ENCODE assay signal across 15 mouse cellular contexts in genomic region chr8:109707921-109708320, GRCm38 (mm10). TPM values are rescaled to one million over a fixed set of nuclear protein-coding genes. Genes with fewer than 3 reads are reported as not detected.
A peak's percentile ranks its signal among the peaks of the same experiment; 100 is the strongest.
DNase-seq lines count a peak whose midpoint lies in the region; ATAC-seq and TF ChIP-seq lines count a peak whose summit lies in the region.
"Had no signal": no experiment of that assay in that cellular context is flagged by ENCODE, and none has a peak within 500 bp of the region (broad histone marks: within the 10 kb centered on the region; RNA-seq: fewer than 3 reads in every experiment).

No protein-coding gene starts in this region.

- peaks cover 10% of the 10 kb centered on the region for H3K27me3 ChIP-seq in hindbrain, embryonic 13.5 days
- peaks cover 3% of the 10 kb centered on the region; the same call in 1 of the 2 replicates for H3K27me3 ChIP-seq in hindbrain, embryonic 11.5 days (ENCODE audit: control insufficient read depth, insufficient read depth, low read length)
- no peaks in the 10 kb centered on the region for H3K27me3 ChIP-seq in hindbrain, postnatal 0 days (ENCODE audit: insufficient read depth, low read length)

- H3K27ac ChIP-seq in hindbrain, embryonic 13.5 days, result no peak overlapping the region
- H3K27ac ChIP-seq in hindbrain, embryonic 11.5 days (ENCODE audit: low read depth, low read length), result no peak overlapping the region
- H3K27ac ChIP-seq in hindbrain, postnatal 0 days, result no peak overlapping the region
- H3K27ac ChIP-seq: liver, embryonic 15.5 days; midbrain, embryonic 12.5 days had no signal

- 97% methylated on average over 4 of the region's 4 CpGs for WGBS in hindbrain, embryonic 13.5 days
- 93% methylated on average over 4 of the region's 4 CpGs for WGBS in hindbrain, embryonic 11.5 days
- WGBS in hindbrain, postnatal 0 days, result 96% methylated on average over 4 of the region's 4 CpGs

- H3K4me3 ChIP-seq in hindbrain, embryonic 13.5 days, result peak overlapping the region; percentile 96
- no peak overlapping the region for H3K4me3 ChIP-seq in hindbrain, embryonic 11.5 days (ENCODE audit: low read depth, low read length)
- no peak overlapping the region for H3K4me3 ChIP-seq in hindbrain, postnatal 0 days (ENCODE audit: low read length)

- H3K9ac ChIP-seq in hindbrain, embryonic 13.5 days, result peak overlapping the region; percentile 99
- no peak overlapping the region for H3K9ac ChIP-seq in hindbrain, embryonic 11.5 days (ENCODE audit: low read depth, low read length)
- no peak overlapping the region; the same call in 1 of the 2 replicates for H3K9ac ChIP-seq in hindbrain, postnatal 0 days (replicated peaks; ENCODE audit: low read length)
- H3K9ac ChIP-seq: liver, embryonic 15.5 days had no signal

- no peak for TF ChIP-seq CTCF in hindbrain, postnatal 0 days (IDR thresholded peaks at IDR 0.05; ENCODE audit: low read depth)

- H3K36me3 ChIP-seq in hindbrain, embryonic 13.5 days, result peaks cover 53% of the 10 kb centered on the region
- H3K36me3 ChIP-seq in hindbrain, embryonic 11.5 days (ENCODE audit: control insufficient read depth, insufficient read depth, low read length), result peaks cover 15% of the 10 kb centered on the region; the same call in 1 of the 2 replicates
- H3K36me3 ChIP-seq in hindbrain, postnatal 0 days (ENCODE audit: insufficient read depth, low read length), result peaks cover 38% of the 10 kb centered on the region

- no peak for ATAC-seq in hindbrain, embryonic 13.5 days (ENCODE audit: low FRiP score)
- no peak for ATAC-seq in hindbrain, embryonic 11.5 days (ENCODE audit: low FRiP score)
- ATAC-seq in hindbrain, postnatal 0 days, result no peak

- no peak for DNase-seq in hindbrain, embryonic 11.5 days (ENCODE audit: low spot score)
- peak; percentile 66 for DNase-seq in T-cell, adult 2 months (ENCODE audit: low spot score)
- DNase-seq in hindbrain, postnatal 0 days (ENCODE audit: low spot score), result no peak
- peak; percentile 55 for DNase-seq in thymus, postnatal 25 days
- no peak for DNase-seq in cerebellum, adult 9-10 months
- no peak for DNase-seq in adrenal gland, adult 2 months
- DNase-seq: cerebellum, adult 18-20 months; gastrocnemius, postnatal 10 days; kidney, adult 18-20 months; kidney, postnatal 36 days; layer of hippocampus, postnatal 36 days; right cerebral cortex, postnatal 25 days had no signal

- no peaks in the 10 kb centered on the region for H3K9me3 ChIP-seq in hindbrain, embryonic 13.5 days
- H3K9me3 ChIP-seq in hindbrain, embryonic 11.5 days (ENCODE audit: control insufficient read depth, low read length), result no peaks in the 10 kb centered on the region
- no peaks in the 10 kb centered on the region for H3K9me3 ChIP-seq in hindbrain, postnatal 0 days (ENCODE audit: low read length)
- H3K9me3 ChIP-seq: liver, embryonic 15.5 days; midbrain, embryonic 12.5 days had no signal

- peak overlapping the region; percentile 88 for H3K4me2 ChIP-seq in hindbrain, embryonic 13.5 days
- no peak overlapping the region for H3K4me2 ChIP-seq in hindbrain, embryonic 11.5 days (replicated peaks; ENCODE audit: low read depth, low read length)
- 0 out of 2 replicates have a peak overlapping the region, but pooled peaks have one; percentile 89 for H3K4me2 ChIP-seq in hindbrain, postnatal 0 days (ENCODE audit: low read depth, low read length)

- H3K4me1 ChIP-seq in hindbrain, embryonic 13.5 days (replicated peaks), result peaks cover 32% of the 10 kb centered on the region
- H3K4me1 ChIP-seq in hindbrain, embryonic 11.5 days (replicated peaks; ENCODE audit: control insufficient read depth, insufficient read depth, low read length), result peaks cover 5% of the 10 kb centered on the region; the same call in 1 of the 2 replicates
- H3K4me1 ChIP-seq in hindbrain, postnatal 0 days (ENCODE audit: insufficient read depth, low read length), result peaks cover 14% of the 10 kb centered on the region; the same call in 1 of the 2 replicates

RNA-seq across cellular contexts. Expression of gene Zfp821, which starts 2.6 kb away (rescaled TPM):
- polyA plus RNA-seq in hindbrain, embryonic 13.5 days (2015; fragmentation: Nextera tagmentation; extraction: Ambion mirVana), result 77.0 and 78.9 TPM in 2 replicates
- polyA plus RNA-seq in hindbrain, embryonic 11.5 days (2014; fragmentation: Nextera tagmentation; extraction: Ambion mirVana), result 53.0 and 59.1 TPM in 2 replicates
- total RNA-seq in hindbrain, postnatal 0 days (2014; rRNA removed), result 52.5 and 56.2 TPM in 2 replicates
- 45.2 and 50.3 TPM in 2 replicates for polyA plus RNA-seq in hindbrain, postnatal 0 days (2015; fragmentation: Nextera tagmentation; extraction: Ambion mirVana)
- total RNA-seq in adrenal gland, adult 2 months (2021), result 10 to 100 TPM in 1 of 2 experiments, 1 to 10 TPM in 1; 8.6 to 12.1 TPM
- polyA plus RNA-seq in adrenal gland, adult 2 months (2012; rRNA removed), result 6.6 and 9.0 TPM in 2 replicates

RNA-seq across cellular contexts. Expression of gene Ist1, which starts 14.9 kb away (rescaled TPM):
- 180 and 182 TPM in 2 replicates for polyA plus RNA-seq in hindbrain, embryonic 13.5 days (2015; fragmentation: Nextera tagmentation; extraction: Ambion mirVana)
- 199 TPM in 2 replicates for polyA plus RNA-seq in hindbrain, embryonic 11.5 days (2014; fragmentation: Nextera tagmentation; extraction: Ambion mirVana)
- 88.8 and 98.4 TPM in 2 replicates for total RNA-seq in hindbrain, postnatal 0 days (2014; rRNA removed)
- polyA plus RNA-seq in hindbrain, postnatal 0 days (2015; fragmentation: Nextera tagmentation; extraction: Ambion mirVana), result 99.4 and 103 TPM in 2 replicates
- total RNA-seq in adrenal gland, adult 2 months (2021), result 10 to 100 TPM; 72.7 to 89.3 TPM
- 20.5 and 26.6 TPM in 2 replicates for polyA plus RNA-seq in adrenal gland, adult 2 months (2012; rRNA removed)

RNA-seq across cellular contexts. Expression of gene Atxn1l, which starts 29.6 kb away (rescaled TPM):
- polyA plus RNA-seq in hindbrain, embryonic 13.5 days (2015; fragmentation: Nextera tagmentation; extraction: Ambion mirVana), result 3.8 and 4.4 TPM in 2 replicates
- 5.9 and 6.0 TPM in 2 replicates for polyA plus RNA-seq in hindbrain, embryonic 11.5 days (2014; fragmentation: Nextera tagmentation; extraction: Ambion mirVana)
- total RNA-seq in hindbrain, postnatal 0 days (2014; rRNA removed), result 21.5 and 22.4 TPM in 2 replicates
- 2.7 and 3.9 TPM in 2 replicates for polyA plus RNA-seq in hindbrain, postnatal 0 days (2015; fragmentation: Nextera tagmentation; extraction: Ambion mirVana)
- 10 to 100 TPM; 38.5 to 45.5 TPM for total RNA-seq in adrenal gland, adult 2 months (2021)
- 8.8 and 9.8 TPM in 2 replicates for polyA plus RNA-seq in adrenal gland, adult 2 months (2012; rRNA removed)

Comparison
In these comparisons a context has a peak if more than half of its experiments do, and no peak if none do; other contexts are left out.
1. DNase-seq: peak in T-cell, adult 2 months (single experiment) and thymus, postnatal 25 days (single experiment); none in hindbrain, embryonic 11.5 days (single experiment), hindbrain, postnatal 0 days (single experiment), cerebellum, adult 9-10 months (single experiment) and adrenal gland, adult 2 months (single experiment).